Mouse (Mus musculus): Measurements from ENCODE around the gene Gm28048. TPM values are rescaled to one million over a fixed set of nuclear protein-coding genes. Genes with fewer than 3 reads are reported as not detected.
A peak's percentile ranks its signal among the peaks of the same experiment; 100 is the strongest.

Gm28048 gene
- polyA plus RNA-seq, 1 experiment = 0.05 TPM

GRCm38 (mm10) chr11:22857106-22857704 is 124.7 kb downstream of the Gm28048 start:
- H3K27me3 ChIP-seq (ENCODE audit: control insufficient read depth, insufficient read depth, low read length) = no peaks in the 10 kb centered on the region
- TF ChIP-seq CTCF (IDR thresholded peaks at IDR 0.05; ENCODE audit: extremely low read depth, insufficient read depth, insufficient read length, insufficient replicate concordance) = no peak
- no peak for TF ChIP-seq POLR2A (IDR thresholded peaks at IDR 0.05; ENCODE audit: low read depth, low read length)
- 7% methylated on average over 5 of the region's 5 CpGs for WGBS
- H3K27ac ChIP-seq (ENCODE audit: insufficient read depth, low read length) = peak overlapping the region; percentile 95; the same call in 1 of the 2 replicates
- no peak for DNase-seq (ENCODE audit: low read depth in 1 of 2, low spot score in 2 of 2)
- H3K36me3 ChIP-seq (ENCODE audit: control insufficient read depth, insufficient read depth, low read length) = no peaks in the 10 kb centered on the region
- peak overlapping the region; percentile 79; the same call in 1 of the 2 replicates for H3K4me3 ChIP-seq (ENCODE audit: extremely low read depth, insufficient read depth, insufficient read length)
- peaks cover 33% of the 10 kb centered on the region; the same call in 1 of the 2 replicates for H3K4me1 ChIP-seq (ENCODE audit: control insufficient read depth, insufficient read depth, insufficient read length)

- Histone ChIP-seq H3K36me3 (ENCODE audit: control insufficient read depth, insufficient read depth, low read length) (no peaks in the 10 kb centered on the region), H3K4me3 (ENCODE audit: extremely low read depth, insufficient read depth, insufficient read length) (no peak overlapping the region), H3K4me1 (ENCODE audit: control insufficient read depth, insufficient read depth, insufficient read length) (peaks cover 35% of the 10 kb centered on the region; the same call in 1 of the 2 replicates), H3K27me3 (ENCODE audit: control insufficient read depth, insufficient read depth, low read length) (no peaks in the 10 kb centered on the region), H3K27ac (ENCODE audit: insufficient read depth, low read length) (peak overlapping the region; percentile 15; the same call in 1 of the 2 replicates)
- DNase-seq (ENCODE audit: low read depth in 1 of 2, low spot score in 2 of 2) = no peak
- TF ChIP-seq CTCF (IDR thresholded peaks at IDR 0.05; ENCODE audit: extremely low read depth, insufficient read depth, insufficient read length, insufficient replicate concordance) (no peak), POLR2A (IDR thresholded peaks at IDR 0.05; ENCODE audit: low read depth, low read length) (no peak)
- WGBS = 23% methylated on average over 3 of the region's 3 CpGs
Observed at GRCm38 (mm10) chr11:22856371-22856965, 125.4 kb downstream of the Gm28048 start.

DNA sequence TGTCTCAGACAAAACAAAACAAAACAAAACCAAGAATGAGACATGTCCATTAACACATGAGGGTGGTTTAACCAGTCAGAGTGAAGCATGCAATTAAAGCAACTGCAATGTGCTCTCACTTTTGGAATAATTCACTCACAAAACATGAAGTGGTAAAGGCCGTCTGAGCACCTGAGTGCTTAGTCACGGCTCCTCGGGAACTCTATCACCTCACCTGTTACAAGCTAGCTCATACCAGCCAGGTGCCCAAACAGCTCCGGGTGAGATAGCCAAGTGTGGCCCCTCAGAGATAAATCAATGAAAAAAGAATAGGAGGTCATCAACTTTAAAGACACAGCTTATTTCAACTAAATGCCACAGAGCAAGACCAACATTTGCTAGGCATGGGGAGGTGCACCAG is 127.3 kb downstream of the Gm28048 start:
- Histone ChIP-seq H3K36me3 (ENCODE audit: control insufficient read depth, insufficient read depth, low read length) (no peaks in the 10 kb centered on the region), H3K4me3 (ENCODE audit: extremely low read depth, insufficient read depth, insufficient read length) (no peak overlapping the region), H3K4me1 (ENCODE audit: control insufficient read depth, insufficient read depth, insufficient read length) (peaks cover 44% of the 10 kb centered on the region; the same call in 1 of the 2 replicates), H3K27ac (ENCODE audit: insufficient read depth, low read length) (no peak overlapping the region; the same call in 1 of the 2 replicates), H3K27me3 (ENCODE audit: control insufficient read depth, insufficient read depth, low read length) (no peaks in the 10 kb centered on the region)
- TF ChIP-seq POLR2A (IDR thresholded peaks at IDR 0.05; ENCODE audit: low read depth, low read length) = no peak
- no peak for TF ChIP-seq CTCF (IDR thresholded peaks at IDR 0.05; ENCODE audit: extremely low read depth, insufficient read depth, insufficient read length, insufficient replicate concordance)
- 20% methylated on average over 4 of the region's 4 CpGs for WGBS
- no peak for DNase-seq (ENCODE audit: low read depth in 1 of 2, low spot score in 2 of 2)

- TF ChIP-seq POLR2A (IDR thresholded peaks at IDR 0.05; ENCODE audit: low read depth, low read length) (no peak), CTCF (IDR thresholded peaks at IDR 0.05; ENCODE audit: extremely low read depth, insufficient read depth, insufficient read length, insufficient replicate concordance) (no peak)
- H3K27me3 ChIP-seq (ENCODE audit: control insufficient read depth, insufficient read depth, low read length) = no peaks in the 10 kb centered on the region
- peak overlapping the region; percentile 10; the same call in 1 of the 2 replicates for H3K4me3 ChIP-seq (ENCODE audit: extremely low read depth, insufficient read depth, insufficient read length)
- H3K36me3 ChIP-seq (ENCODE audit: control insufficient read depth, insufficient read depth, low read length) = no peaks in the 10 kb centered on the region
- no peak for DNase-seq (ENCODE audit: low read depth in 1 of 2, low spot score in 2 of 2)
- H3K4me1 ChIP-seq (ENCODE audit: control insufficient read depth, insufficient read depth, insufficient read length) = peaks cover 44% of the 10 kb centered on the region; the same call in 1 of the 2 replicates
- WGBS = 6% methylated on average over 2 of the region's 2 CpGs
- peak overlapping the region; percentile 66 for H3K27ac ChIP-seq (ENCODE audit: insufficient read depth, low read length)
Observed at GRCm38 (mm10) chr11:22853477-22854157, 128.3 kb downstream of the Gm28048 start.

- Histone ChIP-seq H3K27ac (ENCODE audit: insufficient read depth, low read length) (peak overlapping the region; percentile 66), H3K4me1 (ENCODE audit: control insufficient read depth, insufficient read depth, insufficient read length) (peaks cover 54% of the 10 kb centered on the region; the same call in 1 of the 2 replicates), H3K27me3 (ENCODE audit: control insufficient read depth, insufficient read depth, low read length) (no peaks in the 10 kb centered on the region), H3K36me3 (ENCODE audit: control insufficient read depth, insufficient read depth, low read length) (no peaks in the 10 kb centered on the region), H3K4me3 (ENCODE audit: extremely low read depth, insufficient read depth, insufficient read length) (no peak overlapping the region)
- TF ChIP-seq CTCF (IDR thresholded peaks at IDR 0.05; ENCODE audit: extremely low read depth, insufficient read depth, insufficient read length, insufficient replicate concordance) (no peak), POLR2A (IDR thresholded peaks at IDR 0.05; ENCODE audit: low read depth, low read length) (no peak)
- 3% methylated on average over 1 of the region's 1 CpGs for WGBS
- DNase-seq (ENCODE audit: low read depth in 1 of 2, low spot score in 2 of 2) = no peak
Observed at GRCm38 (mm10) chr11:22852510-22852909, 129.4 kb downstream of the Gm28048 start.

DNA sequence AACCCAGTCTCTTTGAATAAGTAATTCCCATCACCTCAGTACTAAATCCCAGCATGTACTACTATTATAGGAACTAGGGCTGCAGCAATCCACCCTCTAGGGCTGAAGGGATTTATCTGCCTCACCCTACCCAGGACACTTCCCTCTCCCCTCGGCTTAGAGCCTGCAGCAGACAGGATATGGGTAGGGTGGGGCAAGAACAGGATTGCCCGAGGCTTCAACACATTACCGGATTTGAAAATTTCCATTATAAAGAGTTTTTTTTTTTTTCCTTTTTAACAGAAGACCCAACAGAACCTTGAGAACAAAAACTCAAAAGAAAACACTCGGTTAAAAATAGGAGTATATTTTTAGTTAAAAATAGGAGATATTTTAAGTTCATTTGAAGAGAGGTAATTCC is 130.5 kb downstream of the Gm28048 start:
- Histone ChIP-seq H3K4me1 (ENCODE audit: control insufficient read depth, insufficient read depth, insufficient read length) (peaks cover 63% of the 10 kb centered on the region), H3K27ac (ENCODE audit: insufficient read depth, low read length) (peak overlapping the region; percentile 44; the same call in 1 of the 2 replicates), H3K4me3 (ENCODE audit: extremely low read depth, insufficient read depth, insufficient read length) (no peak overlapping the region), H3K27me3 (ENCODE audit: control insufficient read depth, insufficient read depth, low read length) (no peaks in the 10 kb centered on the region), H3K36me3 (ENCODE audit: control insufficient read depth, insufficient read depth, low read length) (no peaks in the 10 kb centered on the region)
- DNase-seq (ENCODE audit: low read depth in 1 of 2, low spot score in 2 of 2) = no peak
- no peak for TF ChIP-seq CTCF (IDR thresholded peaks at IDR 0.05; ENCODE audit: extremely low read depth, insufficient read depth, insufficient read length, insufficient replicate concordance)
- TF ChIP-seq POLR2A (IDR thresholded peaks at IDR 0.05; ENCODE audit: low read depth, low read length) = no peak
- WGBS = 4% methylated on average over 4 of the region's 4 CpGs
